Mouse (Mus musculus): ENCODE results near the gene Rint1. TPM values are rescaled to one million over a fixed set of nuclear protein-coding genes. Genes with fewer than 3 reads are reported as not detected.

Gene Rint1
- polyA plus RNA-seq, 1 experiment from 2014 or later: 40.2 TPM

Other genes with a start within 250 kb of the Rint1 start
- gene Srpk2, start 103.1 kb upstream of the Rint1 start, polyA plus RNA-seq (2015; fragmentation: Nextera tagmentation; extraction: Ambion mirVana): 96.6 and 101 TPM in 2 replicates
- 17.3 and 17.5 TPM in 2 replicates for gene Pus7, start 4.0 kb upstream of the Rint1 start, polyA plus RNA-seq (2015; fragmentation: Nextera tagmentation; extraction: Ambion mirVana)
- 109 and 112 TPM in 2 replicates for gene Tomm7, start 56.5 kb downstream of the Rint1 start, polyA plus RNA-seq (2015; fragmentation: Nextera tagmentation; extraction: Ambion mirVana)
- 35.8 and 38.7 TPM in 2 replicates for gene Fam126a, start 243.0 kb downstream of the Rint1 start, polyA plus RNA-seq (2015; fragmentation: Nextera tagmentation; extraction: Ambion mirVana)

All from midbrain, embryonic 13.5 days (tissue).